Mouse (Mus musculus) spleen, adult 2 months (tissue): ENCODE measurements around the gene Mgll.

Experiments used
- CTCF ChIP-seq: fragments of 200-500 bp; IDR thresholded peaks from 2 replicates; pipeline ENCODE4 v1.5.1; 2011; ENCODE audit warnings: mild to moderate bottlenecking, inconsistent platforms; ENCODE audit not compliant: insufficient read depth, insufficient read length, insufficient replicate concordance; ENCODE audit errors: extremely low read depth
- POLR2A ChIP-seq: fragments of 200-500 bp; IDR thresholded peaks from 2 replicates; pipeline ENCODE4 v1.6.1; 2011; ENCODE audit warnings: low read depth, low read length, inconsistent platforms

DNA sequence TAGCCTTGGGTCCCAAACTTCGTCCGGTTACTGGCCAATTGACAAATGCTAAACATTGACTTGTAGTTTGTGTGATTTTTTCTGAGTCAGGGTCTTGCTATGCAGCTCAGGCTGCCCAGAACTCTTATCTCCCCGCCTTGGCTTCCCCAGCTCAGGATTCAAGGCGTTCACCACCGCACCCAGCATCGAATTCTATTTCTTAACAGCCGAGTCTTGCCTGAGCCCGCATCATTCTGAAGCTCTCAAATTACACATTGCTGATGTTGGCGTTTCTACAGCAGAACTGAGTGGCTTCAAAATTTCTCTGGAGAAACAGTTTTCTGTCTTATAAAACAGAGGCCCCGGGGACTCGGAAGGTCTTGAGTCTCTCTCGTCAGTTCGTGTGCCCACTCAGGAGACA is 47.8 kb downstream of the Mgll start:
- no peak for TF ChIP-seq CTCF
- no peak for TF ChIP-seq POLR2A
